Mouse (Mus musculus) brain, embryonic 18.5 days (tissue): ENCODE data around the gene Sbno2.
A peak's percentile ranks its signal among the peaks of the same experiment; 100 is the strongest.

Experiments used
- DNase-seq: peaks from one replicate; pipeline ENCODE4 v3.0.0-alpha.2; 2012; ENCODE audit warnings: low read depth, low spot score

The Sbno2 gene

DNA sequence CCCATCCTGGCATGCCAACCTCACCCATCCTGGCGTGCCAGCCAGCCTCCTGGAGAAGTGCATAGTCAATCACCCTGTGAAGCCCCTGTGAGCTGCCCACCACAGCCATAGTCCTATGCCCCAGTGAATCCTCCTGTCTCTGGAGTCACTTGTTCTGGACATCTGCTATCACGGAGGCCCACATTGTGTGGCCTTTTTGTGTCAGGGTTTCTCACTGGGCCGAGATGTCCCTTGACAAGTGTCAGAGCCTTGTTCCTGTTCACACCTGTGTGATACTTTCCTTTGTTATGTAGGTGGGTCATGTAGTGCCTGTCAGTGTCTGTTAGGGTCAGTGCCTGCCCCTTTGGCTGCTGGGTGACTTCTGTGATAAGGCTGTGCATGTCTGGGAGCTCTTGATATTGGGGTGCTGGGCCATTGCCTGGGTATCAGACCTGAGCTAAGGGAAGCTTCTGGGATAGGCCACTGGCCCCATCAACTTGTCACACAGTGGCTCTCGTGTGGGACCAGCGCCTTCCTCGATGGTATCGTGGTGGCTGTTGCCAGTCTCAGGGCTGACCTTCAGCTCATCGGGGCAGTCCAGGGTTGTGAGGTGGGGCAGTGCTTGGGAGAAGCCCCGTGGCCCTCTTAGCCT is 18.7 kb upstream of the Sbno2 start:
- no peak for DNase-seq

DNA sequence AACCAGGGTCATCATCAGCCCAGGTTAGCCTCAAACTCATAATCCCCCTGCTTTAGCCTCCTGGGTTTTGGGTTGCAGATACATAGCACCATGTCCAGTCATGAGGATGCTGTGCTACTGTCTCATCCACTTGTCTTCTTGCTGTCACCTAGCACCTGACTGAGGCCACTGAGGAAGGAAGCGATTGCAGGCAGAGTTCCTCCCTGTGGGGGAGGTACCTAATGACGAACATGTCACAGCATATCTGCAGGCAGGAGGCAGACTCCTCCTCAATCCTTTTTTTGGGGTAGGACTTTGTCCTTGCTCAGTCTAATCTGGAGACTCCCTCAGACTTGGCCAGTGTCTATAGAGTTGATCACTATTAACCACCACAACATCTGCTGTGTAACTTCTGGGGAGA is 16.3 kb upstream of the Sbno2 start:
- no peak for DNase-seq

DNA sequence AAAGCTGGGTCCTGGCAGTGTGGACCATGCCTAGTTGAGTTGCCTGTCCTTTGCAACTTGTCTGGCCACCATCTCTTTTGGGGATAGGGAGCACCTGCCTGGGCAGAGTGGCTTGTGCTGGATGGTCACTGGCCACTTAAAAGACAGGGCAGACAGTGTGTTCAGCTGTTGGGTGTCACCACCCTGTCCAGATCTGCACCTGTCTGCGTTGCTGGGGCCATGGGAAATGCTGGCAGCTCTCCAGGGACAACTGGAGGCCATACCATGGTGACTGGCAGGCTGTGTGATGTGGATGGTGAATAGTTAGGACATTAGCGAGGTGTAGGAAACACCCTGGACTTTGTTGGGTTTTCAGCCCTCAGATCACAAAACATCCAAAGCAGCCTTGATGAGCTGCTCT is 14.8 kb upstream of the Sbno2 start:
- DNase-seq: no peak

DNA sequence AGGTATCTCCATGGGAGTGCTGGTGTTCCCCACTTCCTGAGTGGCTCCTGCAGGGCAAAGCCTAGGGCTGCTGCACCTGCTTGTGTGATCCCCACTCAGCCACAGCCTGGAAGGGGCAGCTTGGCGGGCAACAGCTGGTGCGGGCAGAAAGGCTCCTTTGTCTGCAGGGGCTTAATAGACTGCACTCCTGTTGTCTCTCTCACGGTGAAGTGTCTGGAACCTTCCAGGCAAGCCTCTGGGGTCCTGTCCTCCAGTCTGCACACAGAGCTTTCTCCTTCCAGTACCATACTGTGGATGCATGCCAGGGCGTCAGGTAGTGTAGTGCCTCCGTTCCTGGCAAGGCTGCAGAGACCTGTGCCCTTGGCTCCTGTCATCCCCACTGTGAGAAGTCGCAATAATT is 13.2 kb upstream of the Sbno2 start:
- no peak for DNase-seq

DNA sequence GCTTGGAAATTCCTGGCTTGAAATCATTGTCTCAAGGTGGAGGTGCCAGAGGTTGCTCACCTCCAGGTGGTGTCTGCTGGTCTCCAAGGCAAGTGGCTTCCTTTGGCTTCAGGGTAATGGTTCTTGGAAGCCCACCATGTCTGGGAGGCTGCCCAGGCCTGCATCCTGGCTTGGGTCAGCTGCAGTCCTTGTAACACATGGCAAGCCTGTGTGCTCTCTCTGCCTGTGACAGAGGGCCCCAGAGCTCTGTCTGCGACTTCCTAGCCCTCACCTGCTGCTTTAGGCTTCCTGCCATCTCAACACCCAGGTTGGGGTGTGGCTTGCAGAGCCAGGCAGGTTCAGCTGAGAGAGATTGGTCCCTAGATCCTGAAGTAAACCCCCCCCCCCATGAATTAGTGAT is 12.4 kb upstream of the Sbno2 start:
- no peak for DNase-seq

DNA sequence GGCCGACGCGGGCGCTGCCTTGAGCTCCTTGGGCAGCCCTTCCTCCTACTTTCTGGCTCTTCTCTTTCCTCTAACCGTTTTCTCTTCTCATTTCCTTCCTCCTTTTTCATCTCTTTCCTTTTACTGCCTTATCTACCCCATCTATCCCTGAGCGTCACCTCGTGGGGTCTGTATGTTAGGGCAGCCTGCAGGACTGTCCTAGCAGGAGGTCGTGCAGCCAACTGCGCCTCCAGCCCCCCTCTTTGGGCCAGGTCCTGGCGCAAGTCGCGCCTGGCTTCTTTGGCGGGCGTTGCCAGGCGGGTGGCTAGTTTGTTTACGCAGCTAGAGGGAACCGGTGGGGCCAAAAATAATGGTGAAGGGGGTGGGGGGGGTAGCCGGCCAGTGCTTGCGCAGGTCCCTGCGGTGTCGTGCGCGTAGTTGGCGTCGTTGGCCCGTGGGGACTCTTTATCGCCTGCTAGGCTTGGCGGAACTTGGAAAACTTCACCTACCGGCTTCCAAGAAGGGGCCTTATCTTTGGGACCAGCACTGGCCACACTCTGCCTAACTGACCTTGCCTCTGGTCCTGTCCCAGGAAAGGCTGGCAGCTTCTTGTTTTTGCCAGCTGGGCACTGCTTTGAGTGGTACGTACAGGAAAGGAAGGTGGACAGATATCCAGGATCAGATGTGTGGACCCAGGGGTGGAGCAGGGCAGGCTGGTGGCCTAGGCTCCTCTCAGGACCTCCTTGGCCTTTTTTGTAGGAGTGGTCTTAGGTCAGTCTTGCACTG is 11.7 kb upstream of the Sbno2 start:
- no peak for DNase-seq

DNA sequence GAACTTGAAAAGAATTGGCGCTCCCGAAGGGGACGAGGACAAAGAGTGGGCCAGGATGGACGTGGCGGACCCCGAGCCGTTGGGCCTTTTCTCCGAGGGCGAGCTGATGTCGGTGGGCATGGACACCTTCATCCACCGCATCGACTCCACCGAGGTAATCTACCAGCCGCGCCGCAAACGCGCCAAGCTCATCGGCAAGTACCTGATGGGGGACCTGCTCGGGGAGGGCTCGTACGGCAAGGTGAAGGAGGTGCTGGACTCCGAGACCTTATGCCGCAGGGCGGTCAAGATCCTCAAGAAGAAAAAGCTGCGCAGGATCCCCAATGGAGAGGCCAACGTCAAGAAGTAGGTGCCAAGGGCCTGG is 11.2 kb upstream of the Sbno2 start:
- no peak for DNase-seq

DNA sequence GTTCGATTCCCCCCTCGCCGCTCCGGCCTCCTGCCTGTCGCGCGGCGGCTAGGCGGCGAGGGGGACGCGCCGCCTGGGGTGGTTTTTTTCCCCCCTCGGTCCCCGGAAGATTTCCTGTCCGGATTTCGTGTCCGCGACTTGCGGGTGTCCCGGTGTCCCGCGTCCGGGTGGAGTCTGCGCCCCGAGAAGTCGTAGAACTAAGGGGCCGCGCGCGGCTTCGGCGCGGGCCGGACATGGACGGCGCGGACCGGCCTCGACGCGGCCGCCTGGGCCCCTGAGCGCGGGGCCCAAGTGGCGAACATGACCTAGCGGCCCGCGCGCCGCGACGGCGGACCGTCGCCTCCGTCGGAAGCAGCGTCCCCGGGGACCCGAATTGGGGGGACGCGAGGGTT is 10.6 kb upstream of the Sbno2 start:
- no peak for DNase-seq

DNA sequence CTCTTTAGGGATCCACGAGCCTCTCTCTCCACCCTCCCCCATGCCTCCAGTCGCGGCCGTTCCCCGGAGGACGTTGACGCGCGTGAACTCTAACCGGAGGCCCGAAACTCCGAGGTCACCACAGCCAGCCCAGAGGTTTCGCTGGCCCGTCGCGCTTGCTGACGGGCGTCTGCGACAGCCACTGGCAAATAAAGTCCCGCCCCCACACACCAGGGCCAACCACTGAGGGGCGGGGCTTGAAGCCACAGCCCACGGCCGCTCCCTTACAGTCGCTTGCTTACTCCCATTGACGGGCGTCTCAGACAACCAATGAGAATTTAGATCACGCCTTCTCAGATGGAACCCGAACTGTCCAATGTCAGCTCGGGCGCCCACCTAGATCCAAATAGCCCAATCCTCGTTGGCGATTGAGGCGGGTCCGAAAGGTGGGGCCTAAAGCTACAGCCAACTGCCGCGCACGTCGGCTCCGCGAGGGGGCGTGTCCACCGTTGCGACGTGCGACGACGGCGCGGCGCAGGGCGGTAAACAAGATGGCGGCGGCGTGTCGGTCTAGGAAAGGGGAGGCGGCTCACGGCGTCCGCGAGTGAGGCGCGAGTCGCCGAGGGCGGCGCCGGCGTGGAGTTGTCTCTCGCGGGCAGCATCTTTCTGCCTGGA is 10.0 kb upstream of the Sbno2 start, which contains the start of gene Stk11:
Stk11 (plus strand) TSS at position 514 of the 654 bp plus-strand sequence.
- DNase-seq: peak; percentile 100

DNA sequence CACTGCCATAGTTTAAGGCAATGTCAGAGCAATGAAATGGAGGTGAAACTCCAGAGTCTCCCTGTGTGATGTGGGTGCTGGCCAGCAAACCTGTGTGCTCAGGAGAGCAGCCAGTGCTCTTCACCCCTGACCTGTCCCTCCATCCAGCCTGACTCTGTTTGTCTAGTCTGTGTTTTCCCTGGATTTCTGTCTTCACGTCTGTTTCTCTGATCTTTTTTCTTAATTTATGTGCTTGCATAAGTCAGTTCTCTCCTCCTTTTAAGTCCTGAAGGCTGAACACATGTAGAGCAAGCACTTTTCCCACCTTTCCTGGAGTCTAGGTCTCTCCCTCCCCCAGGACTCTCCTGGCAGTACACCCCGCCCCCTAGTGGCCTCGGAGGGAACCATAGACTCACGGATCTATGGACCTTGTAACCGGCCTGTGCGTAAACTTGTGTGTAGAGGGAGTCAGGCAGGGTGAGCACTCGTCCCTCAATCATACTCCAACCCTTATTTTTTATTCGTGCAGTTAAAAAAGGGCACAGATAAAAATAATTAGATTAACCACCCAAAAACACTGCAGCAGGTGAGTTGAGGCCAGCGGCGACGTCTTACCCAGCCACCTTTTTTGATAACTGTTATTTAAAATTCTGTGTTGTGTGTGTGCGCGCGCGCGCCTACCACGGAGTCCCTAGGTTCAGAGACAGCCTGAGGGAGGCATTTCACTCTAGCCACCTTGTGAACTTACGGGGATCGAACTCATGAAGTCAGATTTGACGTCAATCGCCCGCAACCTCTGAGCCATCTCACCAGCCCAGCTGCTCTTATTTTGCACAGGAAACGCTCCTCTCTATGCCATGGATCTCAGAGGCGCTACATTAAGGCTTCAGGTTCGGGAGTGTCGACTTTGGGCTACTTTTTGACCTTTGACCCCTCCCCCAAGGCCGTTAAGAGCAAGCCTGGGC is 9.2 kb upstream of the Sbno2 start:
- no peak for DNase-seq

DNA sequence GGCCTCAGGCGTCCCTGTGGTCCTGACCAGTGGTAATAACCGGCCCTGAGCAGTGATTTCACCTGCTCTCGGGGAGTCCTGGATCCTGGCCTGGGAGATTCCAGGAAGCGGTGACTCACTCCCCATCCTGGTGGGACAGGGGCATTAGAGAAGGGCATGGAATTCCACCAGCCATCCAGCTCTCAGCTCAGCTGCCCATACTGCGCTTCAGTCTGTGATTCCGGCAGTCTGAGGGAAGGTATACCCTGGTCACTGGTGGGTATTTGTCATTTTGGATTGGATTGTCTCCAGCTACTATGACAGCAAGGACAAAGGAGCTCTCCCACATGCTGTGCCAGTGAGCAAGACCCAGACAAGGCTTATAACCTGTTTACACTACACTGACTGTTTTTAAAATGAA is 2.3 kb upstream of the Sbno2 start:
- no peak for DNase-seq

DNA sequence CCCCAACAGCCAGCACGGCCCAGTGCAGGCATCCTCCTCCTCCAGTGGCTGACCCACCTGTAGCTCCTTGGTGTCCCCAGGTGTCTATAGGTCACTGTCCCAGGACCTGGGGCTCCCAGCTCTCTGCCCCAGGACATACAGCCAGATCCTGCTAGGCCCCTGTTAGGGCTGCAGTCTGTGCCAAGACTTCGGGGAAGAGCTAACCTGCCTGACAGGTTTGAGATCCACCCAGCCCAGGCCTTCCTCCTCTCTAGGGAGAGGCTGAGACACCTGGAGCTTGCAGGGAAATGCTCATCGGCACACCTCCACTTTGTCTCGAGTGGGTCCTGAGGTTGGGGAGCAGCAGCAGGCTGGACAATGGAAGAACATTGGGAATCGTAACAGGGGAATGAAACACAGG is 555 bp upstream of the Sbno2 start:
- DNase-seq: no peak

DNA sequence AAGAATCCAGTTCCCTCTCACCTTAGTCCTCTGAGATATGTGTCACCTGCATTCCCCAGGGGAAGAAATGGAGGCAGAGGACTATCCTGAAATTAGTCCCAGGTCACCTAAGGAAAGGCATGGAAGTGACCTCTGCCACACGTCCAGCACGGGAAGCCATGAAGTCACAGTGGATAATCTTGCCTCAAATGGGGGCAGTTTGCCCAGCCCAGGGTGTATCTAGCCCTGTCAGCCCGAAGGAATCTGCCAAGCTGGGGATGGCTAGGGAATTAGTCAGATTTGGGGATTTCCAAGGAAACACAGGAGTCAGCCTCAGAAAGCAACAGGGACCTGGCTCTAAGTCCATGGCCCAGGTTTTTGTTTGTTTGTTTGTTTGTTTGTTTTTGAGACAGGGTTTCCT is 1.2 kb downstream of the Sbno2 start:
- DNase-seq: no peak

DNA sequence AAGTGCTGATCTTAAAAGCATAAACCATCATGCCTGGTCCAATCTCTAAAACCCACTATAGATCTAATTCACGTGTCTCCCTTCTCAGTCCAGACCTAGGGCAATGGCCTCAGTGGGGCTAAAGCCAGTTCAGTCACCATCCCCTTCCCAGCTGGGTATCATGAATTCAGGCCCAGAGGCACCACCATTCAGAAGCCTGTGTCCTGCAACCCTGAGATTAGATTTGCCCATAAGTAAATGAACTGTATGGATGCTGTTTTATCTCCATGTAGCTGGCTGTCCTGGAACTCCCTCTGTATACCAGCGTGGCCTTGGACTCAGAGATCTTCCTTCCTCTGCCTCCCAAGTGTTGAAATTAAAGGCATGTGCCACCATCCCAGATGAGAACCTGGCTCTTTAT is 2.3 kb downstream of the Sbno2 start:
- no peak for DNase-seq

DNA sequence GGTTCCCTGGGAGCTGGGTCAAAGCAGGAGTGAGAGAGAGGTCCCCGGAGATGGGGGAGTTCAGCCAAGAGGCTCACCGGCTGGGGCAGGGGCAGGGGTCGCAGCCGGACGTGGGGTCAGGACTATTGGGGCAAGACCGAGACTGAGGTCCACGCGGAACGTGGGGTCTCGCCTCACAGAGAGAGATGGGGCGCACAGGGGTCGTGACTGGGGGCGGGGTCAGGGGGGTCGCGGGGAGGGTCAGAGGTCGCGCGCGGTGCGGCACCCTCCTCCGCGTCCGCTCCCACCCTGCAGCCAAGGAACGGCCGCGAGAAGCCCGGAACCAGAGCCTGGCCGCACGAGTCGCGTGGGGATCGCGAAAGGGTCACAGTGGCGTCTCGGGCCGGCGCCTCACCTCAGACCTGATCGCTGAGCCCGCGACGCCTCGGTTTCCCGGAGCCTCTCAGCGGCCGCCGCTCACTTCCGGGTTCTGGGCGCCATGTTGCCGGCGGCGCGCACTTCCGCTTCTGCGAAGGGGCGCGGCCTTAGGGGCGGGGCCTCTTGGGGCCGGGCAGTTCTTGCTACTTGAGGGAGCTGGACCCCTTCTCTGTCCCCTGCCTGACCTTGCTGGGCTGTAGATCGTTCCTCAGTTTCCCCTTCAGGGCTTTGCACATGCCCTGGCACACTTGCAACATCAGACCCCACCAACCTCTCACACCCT is 3.0 kb downstream of the Sbno2 start:
- peak; percentile 40 for DNase-seq

DNA sequence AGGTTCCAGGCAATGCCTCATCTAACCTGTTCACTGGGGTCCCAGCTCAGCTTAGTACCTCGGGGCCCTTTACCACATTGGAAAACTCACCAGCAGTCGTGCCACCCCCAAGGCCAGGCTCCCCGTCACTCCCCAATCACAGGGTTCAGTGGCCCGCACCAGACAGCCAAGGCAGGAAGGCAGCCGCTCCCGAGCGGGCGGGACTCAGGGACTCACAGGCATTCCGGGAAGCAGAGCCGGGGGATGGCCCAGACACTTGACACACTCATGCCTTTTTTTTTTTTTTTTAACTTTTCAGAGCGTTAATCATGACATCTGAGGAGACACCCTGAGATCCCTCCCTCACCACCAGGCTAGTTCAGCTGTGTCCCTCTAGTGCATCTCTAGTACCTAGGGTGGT is 4.4 kb downstream of the Sbno2 start:
- no peak for DNase-seq

DNA sequence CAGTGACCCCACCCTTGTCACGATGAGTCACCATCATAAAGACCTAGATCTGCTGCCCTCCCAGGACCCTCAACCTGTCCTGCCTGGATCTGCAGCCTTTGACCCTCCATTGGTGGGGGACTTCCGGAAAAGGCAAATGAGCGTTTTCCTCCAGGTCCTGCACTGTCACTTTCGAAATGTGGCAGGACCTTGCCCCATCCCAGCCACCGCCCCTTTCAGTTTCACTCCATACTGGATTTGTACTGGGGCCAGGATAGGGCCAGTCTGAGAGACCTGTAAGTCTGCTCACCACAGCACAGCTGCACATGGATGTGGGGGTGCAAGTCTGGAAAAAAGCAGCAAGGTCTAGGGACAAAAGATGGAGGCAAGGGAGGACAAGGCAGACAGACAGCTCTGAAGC is 6.7 kb downstream of the Sbno2 start:
- DNase-seq: no peak

DNA sequence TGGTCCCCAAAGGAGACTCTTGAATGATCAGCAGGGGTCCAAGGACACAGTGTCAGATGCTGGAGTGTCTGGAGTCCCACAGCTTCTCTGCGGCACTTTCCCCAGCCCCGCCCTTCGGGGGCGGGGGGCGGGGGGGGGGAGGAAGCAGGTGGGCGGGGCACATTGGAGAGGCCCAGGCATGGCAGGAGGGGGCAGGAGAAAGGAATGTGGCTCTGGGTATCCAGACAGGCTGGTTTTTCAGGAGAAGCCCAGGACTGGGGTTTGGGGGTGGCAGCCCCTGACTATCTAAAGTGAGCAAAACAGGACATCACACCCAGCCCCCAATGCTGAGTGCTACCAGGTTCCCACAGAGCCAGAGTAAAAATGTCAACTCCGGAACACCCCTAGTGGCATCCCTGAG is 8.1 kb downstream of the Sbno2 start:
- no peak for DNase-seq

DNA sequence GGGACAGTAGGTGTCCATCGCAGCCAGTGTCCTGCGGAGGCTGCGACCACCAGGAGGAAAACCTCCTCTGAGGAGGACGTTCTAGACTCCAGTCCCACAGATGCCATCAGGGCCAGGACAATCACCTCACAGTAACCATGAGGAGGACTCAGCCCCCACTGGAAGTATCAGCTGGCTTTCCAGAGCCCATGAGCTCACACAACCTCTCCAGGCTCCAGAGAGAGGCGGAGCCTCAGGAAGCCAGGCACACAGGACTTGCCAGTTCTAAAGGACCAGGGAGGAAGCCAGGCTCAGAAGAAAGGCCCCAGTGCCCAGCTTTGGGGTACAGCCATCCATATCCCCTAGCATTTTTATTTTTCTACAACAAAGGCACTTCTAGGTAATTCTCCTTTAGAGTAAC is 9.8 kb downstream of the Sbno2 start:
- no peak for DNase-seq

DNA sequence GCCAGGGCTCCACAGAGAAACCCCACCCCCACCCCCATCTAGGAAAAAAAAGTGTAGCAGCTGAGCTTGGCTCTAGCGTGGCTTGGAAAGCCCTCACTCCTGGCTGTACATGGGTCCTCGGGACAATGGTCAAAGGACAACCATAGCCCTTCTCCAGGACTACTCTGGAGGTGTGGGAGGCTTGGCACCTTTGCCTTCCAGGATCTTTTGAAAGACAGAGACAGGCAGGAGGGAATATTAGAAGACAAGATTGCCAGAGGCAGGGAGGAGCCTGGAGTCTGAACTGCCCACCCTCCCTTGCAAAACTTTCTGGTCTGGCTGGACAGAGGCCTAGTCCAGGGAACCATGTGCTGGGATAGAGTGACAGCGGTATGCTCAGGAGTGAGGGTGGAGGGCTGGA is 10.7 kb downstream of the Sbno2 start:
- no peak for DNase-seq

DNA sequence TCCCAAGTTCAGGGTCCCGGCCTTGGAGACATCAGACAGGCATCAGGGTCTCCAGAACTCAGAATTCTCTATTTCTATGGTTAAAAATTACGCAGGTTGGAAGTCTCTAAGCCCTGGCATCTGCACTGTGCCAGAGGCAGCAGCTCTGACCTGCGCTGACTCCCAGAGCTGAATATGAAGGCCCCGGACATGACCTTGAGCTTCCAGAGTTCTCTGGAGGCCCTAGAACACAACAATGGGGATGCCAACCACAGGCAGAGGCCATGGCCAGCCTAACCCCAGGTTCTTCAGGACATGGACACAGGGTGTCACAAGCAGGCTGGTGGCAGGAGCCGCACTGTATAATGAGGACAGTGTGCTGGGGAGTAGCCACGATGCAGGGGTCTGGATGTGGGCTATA is 11.3 kb downstream of the Sbno2 start:
- no peak for DNase-seq
